Mouse (Mus musculus): Measurements from ENCODE around the gene Ltbp1. TPM values are rescaled to one million over a fixed set of nuclear protein-coding genes. Genes with fewer than 3 reads are reported as not detected.

The Ltbp1 gene
- 3.7 and 4.1 TPM in 2 replicates for polyA plus RNA-seq (2012; rRNA removed)

- Histone ChIP-seq H3K27ac (ENCODE audit: insufficient read depth, low read length) (no peak within 1 kb of the TSS), H3K27me3 (ENCODE audit: control insufficient read depth, insufficient read depth, low read length) (peaks cover 12% of the 10 kb centered on the region), H3K4me1 (ENCODE audit: control insufficient read depth, insufficient read depth, insufficient read length) (no peaks in the 10 kb centered on the region; the same call in 1 of the 2 replicates), H3K4me3 (ENCODE audit: extremely low read depth, insufficient read depth, insufficient read length) (peak within 1 kb of the TSS; percentile 48), H3K36me3 (ENCODE audit: control insufficient read depth, insufficient read depth, low read length) (no peaks in the 10 kb centered on the region)
- no peak for TF ChIP-seq POLR2A (IDR thresholded peaks at IDR 0.05; ENCODE audit: low read depth, low read length)
- no peak for TF ChIP-seq CTCF (IDR thresholded peaks at IDR 0.05; ENCODE audit: extremely low read depth, insufficient read depth, insufficient read length, insufficient replicate concordance)
- WGBS: 1% methylated on average over 27 of the region's 27 CpGs
- no peak for DNase-seq (ENCODE audit: low read depth in 1 of 2, low spot score in 2 of 2)
Measured at GRCm38 (mm10) chr17:75005281-75005684, at the start of gene Ltbp1. Gene Ltbp1 (plus strand): TSS chr17:75005568.

GRCm38 (mm10) chr17:74959481-74960245 lies 45.7 kb upstream of the Ltbp1 start:
- Histone ChIP-seq H3K27me3 (ENCODE audit: control insufficient read depth, insufficient read depth, low read length) (no peaks in the 10 kb centered on the region), H3K4me1 (ENCODE audit: control insufficient read depth, insufficient read depth, insufficient read length) (no peaks in the 10 kb centered on the region), H3K36me3 (ENCODE audit: control insufficient read depth, insufficient read depth, low read length) (no peaks in the 10 kb centered on the region), H3K4me3 (ENCODE audit: extremely low read depth, insufficient read depth, insufficient read length) (no peak overlapping the region), H3K27ac (ENCODE audit: insufficient read depth, low read length) (no peak overlapping the region)
- no peak for DNase-seq (ENCODE audit: low read depth in 1 of 2, low spot score in 2 of 2)
- no peak for TF ChIP-seq CTCF (IDR thresholded peaks at IDR 0.05; ENCODE audit: extremely low read depth, insufficient read depth, insufficient read length, insufficient replicate concordance)
- no peak for TF ChIP-seq POLR2A (IDR thresholded peaks at IDR 0.05; ENCODE audit: low read depth, low read length)
- WGBS: 80% methylated on average over 6 of the region's 6 CpGs

- no peak overlapping the region for H3K27ac ChIP-seq (ENCODE audit: insufficient read depth, low read length)
- no peak overlapping the region for H3K4me3 ChIP-seq (ENCODE audit: extremely low read depth, insufficient read depth, insufficient read length)
- TF ChIP-seq CTCF (IDR thresholded peaks at IDR 0.05; ENCODE audit: extremely low read depth, insufficient read depth, insufficient read length, insufficient replicate concordance) (no peak), POLR2A (IDR thresholded peaks at IDR 0.05; ENCODE audit: low read depth, low read length) (no peak)
- DNase-seq (ENCODE audit: low read depth in 1 of 2, low spot score in 2 of 2): no peak
- H3K36me3 ChIP-seq (ENCODE audit: control insufficient read depth, insufficient read depth, low read length): no peaks in the 10 kb centered on the region
- no peaks in the 10 kb centered on the region for H3K27me3 ChIP-seq (ENCODE audit: control insufficient read depth, insufficient read depth, low read length)
- WGBS: 77% methylated on average over 8 of the region's 8 CpGs
- no peaks in the 10 kb centered on the region for H3K4me1 ChIP-seq (ENCODE audit: control insufficient read depth, insufficient read depth, insufficient read length)
Measured at GRCm38 (mm10) chr17:74963222-74963621, 42.1 kb upstream of the Ltbp1 start.

- 90% methylated on average over 3 of the region's 3 CpGs for WGBS
- no peak for DNase-seq (ENCODE audit: low read depth in 1 of 2, low spot score in 2 of 2)
- H3K4me3 ChIP-seq (ENCODE audit: extremely low read depth, insufficient read depth, insufficient read length): no peak overlapping the region
- H3K4me1 ChIP-seq (ENCODE audit: control insufficient read depth, insufficient read depth, insufficient read length): no peaks in the 10 kb centered on the region
- H3K27ac ChIP-seq (ENCODE audit: insufficient read depth, low read length): no peak overlapping the region
- H3K27me3 ChIP-seq (ENCODE audit: control insufficient read depth, insufficient read depth, low read length): no peaks in the 10 kb centered on the region
- TF ChIP-seq CTCF (IDR thresholded peaks at IDR 0.05; ENCODE audit: extremely low read depth, insufficient read depth, insufficient read length, insufficient replicate concordance) (no peak), POLR2A (IDR thresholded peaks at IDR 0.05; ENCODE audit: low read depth, low read length) (no peak)
- no peaks in the 10 kb centered on the region for H3K36me3 ChIP-seq (ENCODE audit: control insufficient read depth, insufficient read depth, low read length)
Measured at GRCm38 (mm10) chr17:74963861-74964260, 41.5 kb upstream of the Ltbp1 start.

- Histone ChIP-seq H3K4me3 (ENCODE audit: extremely low read depth, insufficient read depth, insufficient read length) (no peak overlapping the region), H3K27me3 (ENCODE audit: control insufficient read depth, insufficient read depth, low read length) (no peaks in the 10 kb centered on the region), H3K36me3 (ENCODE audit: control insufficient read depth, insufficient read depth, low read length) (no peaks in the 10 kb centered on the region), H3K27ac (ENCODE audit: insufficient read depth, low read length) (no peak overlapping the region), H3K4me1 (ENCODE audit: control insufficient read depth, insufficient read depth, insufficient read length) (no peaks in the 10 kb centered on the region)
- DNase-seq (ENCODE audit: low read depth in 1 of 2, low spot score in 2 of 2): no peak
- WGBS: 82% methylated on average over 7 of the region's 7 CpGs
- TF ChIP-seq POLR2A (IDR thresholded peaks at IDR 0.05; ENCODE audit: low read depth, low read length) (no peak), CTCF (IDR thresholded peaks at IDR 0.05; ENCODE audit: extremely low read depth, insufficient read depth, insufficient read length, insufficient replicate concordance) (no peak)
Measured at GRCm38 (mm10) chr17:74967298-74967848, 38.0 kb upstream of the Ltbp1 start.

GRCm38 (mm10) chr17:74968152-74968712 lies 37.1 kb upstream of the Ltbp1 start:
- WGBS: 66% methylated on average over 9 of the region's 9 CpGs
- no peak for DNase-seq (ENCODE audit: low read depth in 1 of 2, low spot score in 2 of 2)

More at GRCm38 (mm10) chr17:74968152-74968712, 37.1 kb upstream of the Ltbp1 start:
- Histone ChIP-seq H3K27me3 (ENCODE audit: control insufficient read depth, insufficient read depth, low read length) (no peaks in the 10 kb centered on the region), H3K36me3 (ENCODE audit: control insufficient read depth, insufficient read depth, low read length) (no peaks in the 10 kb centered on the region), H3K27ac (ENCODE audit: insufficient read depth, low read length) (no peak overlapping the region), H3K4me1 (ENCODE audit: control insufficient read depth, insufficient read depth, insufficient read length) (no peaks in the 10 kb centered on the region), H3K4me3 (ENCODE audit: extremely low read depth, insufficient read depth, insufficient read length) (no peak overlapping the region)
- TF ChIP-seq POLR2A (IDR thresholded peaks at IDR 0.05; ENCODE audit: low read depth, low read length) (no peak), CTCF (IDR thresholded peaks at IDR 0.05; ENCODE audit: extremely low read depth, insufficient read depth, insufficient read length, insufficient replicate concordance) (no peak)

Measured in spleen, adult 2 months (tissue).